Mouse (Mus musculus) C2C12 (cell line): ENCODE results near the gene Glrx.

Experiments used
- CEBPB ChIP-seq: IDR thresholded peaks from one replicate; pipeline ENCODE4 v1.6.1; 2011; ENCODE audit warnings: low read depth, mild to moderate bottlenecking, control low read depth, moderate library complexity
- CTCF ChIP-seq: IDR thresholded peaks from one replicate; pipeline ENCODE4 v1.5.1; 2011; ENCODE audit not compliant: control insufficient read depth, insufficient read depth, insufficient read length
- FOSL1 ChIP-seq: IDR thresholded peaks from one replicate; pipeline ENCODE4 v1.8.0; 2011; ENCODE audit warnings: mild to moderate bottlenecking, low read length; ENCODE audit not compliant: poor library complexity, insufficient read depth, severe bottlenecking
- MAX ChIP-seq: IDR thresholded peaks from one replicate; pipeline ENCODE4 v1.6.1; 2011; ENCODE audit warnings: mild to moderate bottlenecking, control low read depth
- MYOG ChIP-seq: IDR thresholded peaks from one replicate; pipeline ENCODE4 v1.6.1; 2011; ENCODE audit not compliant: control insufficient read depth, insufficient read length; ENCODE audit errors: extremely low read depth
- USF1 ChIP-seq: IDR thresholded peaks from one replicate; pipeline ENCODE4 v1.6.1; 2011; ENCODE audit warnings: low read depth, mild to moderate bottlenecking, control low read depth, moderate library complexity

- TF ChIP-seq FOSL1 = no peak
- TF ChIP-seq CTCF = no peak
- no peak for TF ChIP-seq USF1
- TF ChIP-seq MYOG = no peak
- TF ChIP-seq MAX = no peak
- no peak for TF ChIP-seq CEBPB
Observed at GRCm38 (mm10) chr13:75838506-75838905, 1.2 kb upstream of the Glrx start.
